Mouse (Mus musculus): ENCODE results near the gene Ptpn14.

GRCm38 (mm10) chr1:189898708-189899107 lies 170.6 kb downstream of the Ptpn14 start:
- TF ChIP-seq CTCF (IDR thresholded peaks at IDR 0.05) (no peak), EP300 (IDR thresholded peaks at IDR 0.05; ENCODE audit: insufficient read depth, low read depth, low read length) (no peak)
